Mouse (Mus musculus): ENCODE data around the gene Otulinl. TPM values are rescaled to one million over a fixed set of nuclear protein-coding genes. Genes with fewer than 3 reads are reported as not detected.

Gene Otulinl
- total and polyA plus RNA-seq, 2 experiments from 2014 or later, result 7.5 to 17.0 TPM

DNA sequence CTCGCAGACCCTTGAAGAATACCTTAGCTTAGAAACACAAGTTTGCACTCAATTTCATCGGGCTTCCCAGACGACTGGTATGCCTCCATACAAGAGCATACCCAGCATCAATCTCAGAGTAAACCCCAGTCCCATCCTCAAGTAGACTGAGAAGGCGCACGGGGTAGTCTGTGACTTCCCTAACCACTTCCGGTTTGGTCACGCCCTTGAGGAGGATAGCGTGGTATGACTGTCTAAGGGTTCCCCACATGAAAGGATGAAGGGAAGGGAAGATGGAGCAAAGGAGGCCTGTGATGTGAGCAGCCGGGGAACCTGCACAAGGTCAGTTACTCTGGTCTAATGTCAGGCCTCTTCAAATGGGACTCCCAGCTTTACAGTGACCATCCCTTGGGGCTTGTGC lies 53.6 kb downstream of the Otulinl start:
- no peak overlapping the region for H3K27ac ChIP-seq (ENCODE audit: low read depth, low read length)
- 0 out of 2 replicates have a peak, but pooled peaks cover 3% of the 10 kb centered on the region for H3K36me3 ChIP-seq (ENCODE audit: insufficient read depth)
- H3K4me3 ChIP-seq (ENCODE audit: low read depth, low read length), result no peak overlapping the region
- no peaks in the 10 kb centered on the region; the same call in 1 of the 2 replicates for H3K4me1 ChIP-seq (ENCODE audit: insufficient read depth)
- H3K4me2 ChIP-seq (ENCODE audit: low read depth), result no peak overlapping the region
- no peaks in the 10 kb centered on the region for H3K9me3 ChIP-seq (ENCODE audit: low read length)
- 92% methylated on average over 9 of the region's 9 CpGs for WGBS
- no peak overlapping the region for H3K9ac ChIP-seq
- no peak for TF ChIP-seq CTCF (IDR thresholded peaks at IDR 0.05; ENCODE audit: low read depth)
- DNase-seq, result no peak
- no peak for ATAC-seq
- H3K27me3 ChIP-seq (ENCODE audit: insufficient read depth, low read length), result no peaks in the 10 kb centered on the region

DNA sequence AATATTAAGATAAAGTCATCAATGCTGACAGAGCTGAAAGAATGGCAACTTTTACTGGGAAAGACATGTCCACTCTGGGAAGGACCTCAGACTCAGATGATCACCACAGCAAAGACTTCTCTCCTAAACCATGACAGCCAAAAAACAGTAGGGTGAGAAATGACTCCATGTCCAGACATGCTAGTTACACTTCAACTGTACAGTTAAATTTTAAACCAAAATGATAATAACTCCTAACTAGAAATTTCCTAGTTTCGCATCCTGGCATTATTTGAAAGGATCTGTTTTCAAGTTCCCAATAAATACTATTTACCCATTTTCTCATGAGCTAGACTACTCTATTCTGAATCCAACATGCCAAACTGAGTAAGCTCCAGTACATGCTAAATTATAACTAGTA lies 55.1 kb downstream of the Otulinl start:
- DNase-seq (no peak), ATAC-seq (no peak)
- WGBS, result 98% methylated on average over 1 of the region's 1 CpGs
- H3K4me1 ChIP-seq (ENCODE audit: insufficient read depth), result no peaks in the 10 kb centered on the region; the same call in 1 of the 2 replicates
- TF ChIP-seq CTCF (IDR thresholded peaks at IDR 0.05; ENCODE audit: low read depth), result no peak
- no peaks in the 10 kb centered on the region for H3K9me3 ChIP-seq (ENCODE audit: low read length)
- no peaks in the 10 kb centered on the region for H3K27me3 ChIP-seq (ENCODE audit: insufficient read depth, low read length)
- H3K4me3 ChIP-seq (ENCODE audit: low read depth, low read length), result no peak overlapping the region
- peaks cover 11% of the 10 kb centered on the region; the same call in 1 of the 2 replicates for H3K36me3 ChIP-seq (ENCODE audit: insufficient read depth)
- no peak overlapping the region for H3K27ac ChIP-seq (ENCODE audit: low read depth, low read length)
- no peak overlapping the region for H3K4me2 ChIP-seq (ENCODE audit: low read depth)
- H3K9ac ChIP-seq, result no peak overlapping the region

DNA sequence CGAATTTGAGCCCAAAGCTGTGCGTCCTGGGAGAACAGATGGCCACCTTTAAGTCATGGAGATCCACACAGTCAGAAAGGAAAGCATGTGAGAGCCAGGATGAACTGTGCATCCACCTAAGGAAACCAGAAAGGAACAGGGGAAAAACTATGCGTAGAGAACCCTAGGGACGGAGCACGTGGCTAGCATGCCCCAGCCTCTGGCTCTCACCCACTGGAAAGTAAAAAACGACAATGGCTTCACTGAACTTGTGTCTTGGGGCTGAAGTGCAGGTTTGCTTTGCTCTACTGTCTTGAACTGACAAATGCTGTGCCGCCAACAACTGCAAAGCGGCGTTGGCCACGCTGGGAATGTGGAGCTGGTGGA lies 55.5 kb downstream of the Otulinl start:
- H3K9me3 ChIP-seq (ENCODE audit: low read length), result no peaks in the 10 kb centered on the region
- WGBS, result 90% methylated on average over 10 of the region's 10 CpGs
- ATAC-seq, result no peak
- no peak overlapping the region for H3K4me3 ChIP-seq (ENCODE audit: low read depth, low read length)
- DNase-seq, result no peak
- no peak overlapping the region for H3K9ac ChIP-seq
- H3K27ac ChIP-seq (ENCODE audit: low read depth, low read length), result no peak overlapping the region
- H3K4me2 ChIP-seq (ENCODE audit: low read depth), result no peak overlapping the region
- no peaks in the 10 kb centered on the region for H3K27me3 ChIP-seq (ENCODE audit: insufficient read depth, low read length)
- TF ChIP-seq CTCF (IDR thresholded peaks at IDR 0.05; ENCODE audit: low read depth), result no peak
- H3K36me3 ChIP-seq (ENCODE audit: insufficient read depth), result peaks cover 11% of the 10 kb centered on the region; the same call in 1 of the 2 replicates
- H3K4me1 ChIP-seq (ENCODE audit: insufficient read depth), result no peaks in the 10 kb centered on the region; the same call in 1 of the 2 replicates

DNA sequence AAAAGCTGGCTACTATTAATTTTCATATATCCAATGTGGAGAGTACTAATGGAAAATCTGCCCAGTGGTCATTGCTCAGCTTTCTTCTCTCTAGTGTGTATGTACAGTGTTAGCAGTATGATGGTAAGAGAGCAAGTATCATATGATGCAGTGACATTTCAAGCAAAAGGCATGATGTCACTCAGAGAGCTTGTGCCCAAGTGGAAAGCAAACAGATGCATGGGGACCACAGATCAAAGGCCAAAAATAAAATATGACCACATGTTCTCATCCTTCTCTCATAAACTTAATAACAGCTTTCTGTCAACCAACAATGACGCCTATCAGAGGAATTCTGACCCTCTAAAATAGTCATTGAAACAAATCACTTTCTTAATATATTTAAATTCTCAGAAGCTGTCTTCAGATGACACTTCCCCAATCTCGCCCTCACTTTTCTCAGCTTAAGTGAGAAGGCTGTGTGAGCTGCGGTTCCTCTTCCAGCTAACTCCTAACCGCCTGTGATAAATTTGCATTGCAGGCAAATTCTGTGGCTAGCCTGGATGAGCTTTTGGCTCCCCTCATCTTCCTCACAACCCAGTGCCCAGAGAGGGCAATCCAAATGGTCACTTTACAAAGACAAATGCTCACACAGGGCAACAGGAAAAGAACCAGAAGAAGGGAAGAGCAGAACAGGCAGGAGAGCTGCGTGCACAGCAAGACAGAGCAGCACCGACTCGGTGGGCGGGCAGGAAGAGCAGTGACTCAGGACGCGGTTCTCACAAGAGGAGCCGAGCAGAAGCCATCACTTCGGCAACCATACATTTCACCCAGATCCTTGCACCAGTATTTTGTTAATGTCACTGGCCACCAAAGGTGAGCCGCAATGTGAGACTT lies 56.1 kb downstream of the Otulinl start:
- DNase-seq (no peak), ATAC-seq (no peak)
- Histone ChIP-seq H3K9me3 (ENCODE audit: low read length) (no peaks in the 10 kb centered on the region), H3K9ac (no peak overlapping the region), H3K4me1 (ENCODE audit: insufficient read depth) (no peaks in the 10 kb centered on the region; the same call in 1 of the 2 replicates), H3K4me2 (ENCODE audit: low read depth) (no peak overlapping the region), H3K4me3 (ENCODE audit: low read depth, low read length) (no peak overlapping the region), H3K27me3 (ENCODE audit: insufficient read depth, low read length) (no peaks in the 10 kb centered on the region), H3K36me3 (ENCODE audit: insufficient read depth) (peaks cover 11% of the 10 kb centered on the region), H3K27ac (ENCODE audit: low read depth, low read length) (no peak overlapping the region)
- WGBS, result 92% methylated on average over 13 of the region's 13 CpGs
- TF ChIP-seq CTCF (IDR thresholded peaks at IDR 0.05; ENCODE audit: low read depth), result no peak

- H3K4me1 ChIP-seq (ENCODE audit: insufficient read depth), result no peaks in the 10 kb centered on the region
- no peak for DNase-seq
- WGBS, result 95% methylated on average over 6 of the region's 6 CpGs
- H3K4me3 ChIP-seq (ENCODE audit: low read depth, low read length), result no peak overlapping the region
- H3K27ac ChIP-seq (ENCODE audit: low read depth, low read length), result no peak overlapping the region
- ATAC-seq, result no peak
- H3K27me3 ChIP-seq (ENCODE audit: insufficient read depth, low read length), result no peaks in the 10 kb centered on the region
- H3K36me3 ChIP-seq (ENCODE audit: insufficient read depth), result peaks cover 18% of the 10 kb centered on the region
- no peak overlapping the region for H3K4me2 ChIP-seq (ENCODE audit: low read depth)
- TF ChIP-seq CTCF (IDR thresholded peaks at IDR 0.05; ENCODE audit: low read depth), result no peak
- H3K9ac ChIP-seq, result no peak overlapping the region
- H3K9me3 ChIP-seq (ENCODE audit: low read length), result no peaks in the 10 kb centered on the region
Measured at GRCm38 (mm10) chr15:27623286-27623685, 58.1 kb downstream of the Otulinl start.

GRCm38 (mm10) chr15:27620475-27621185 lies 60.7 kb downstream of the Otulinl start:
- WGBS, result 82% methylated on average over 6 of the region's 6 CpGs
- no peaks in the 10 kb centered on the region for H3K4me1 ChIP-seq (ENCODE audit: insufficient read depth)

DNA sequence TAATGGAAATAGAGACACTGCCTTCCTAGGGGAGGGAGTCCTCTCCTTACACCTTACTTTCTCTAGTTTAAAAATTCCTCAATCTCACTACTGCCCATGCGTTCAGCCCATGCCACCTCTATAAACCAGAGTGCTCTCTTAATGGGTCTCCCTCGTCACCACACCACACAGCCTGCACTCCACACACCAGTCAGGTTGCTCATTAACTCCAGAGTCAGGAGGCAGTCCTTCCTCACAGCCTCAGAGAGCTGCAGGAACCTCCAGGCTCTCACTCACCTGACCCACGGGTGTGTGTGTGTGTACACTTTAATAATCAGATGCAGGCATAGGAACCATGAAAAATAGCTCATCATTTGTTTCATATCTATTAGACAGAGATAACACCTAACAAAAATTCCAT lies 61.7 kb downstream of the Otulinl start:
- ATAC-seq, result no peak
- Histone ChIP-seq H3K4me3 (ENCODE audit: low read depth, low read length) (no peak overlapping the region), H3K4me2 (ENCODE audit: low read depth) (no peak overlapping the region), H3K27ac (ENCODE audit: low read depth, low read length) (no peak overlapping the region), H3K36me3 (ENCODE audit: insufficient read depth) (peaks cover 28% of the 10 kb centered on the region), H3K27me3 (ENCODE audit: insufficient read depth, low read length) (no peaks in the 10 kb centered on the region), H3K4me1 (ENCODE audit: insufficient read depth) (no peaks in the 10 kb centered on the region), H3K9ac (no peak overlapping the region), H3K9me3 (ENCODE audit: low read length) (no peaks in the 10 kb centered on the region)
- no peak for DNase-seq
- 87% methylated on average over 3 of the region's 3 CpGs for WGBS
- no peak for TF ChIP-seq CTCF (IDR thresholded peaks at IDR 0.05; ENCODE audit: low read depth)

More at GRCm38 (mm10) chr15:27620475-27621185, 60.7 kb downstream of the Otulinl start:
- no peak overlapping the region for H3K9ac ChIP-seq
- no peaks in the 10 kb centered on the region for H3K27me3 ChIP-seq (ENCODE audit: insufficient read depth, low read length)
- DNase-seq (no peak), ATAC-seq (no peak)
- H3K4me2 ChIP-seq (ENCODE audit: low read depth), result no peak overlapping the region
- no peak overlapping the region for H3K27ac ChIP-seq (ENCODE audit: low read depth, low read length)
- H3K9me3 ChIP-seq (ENCODE audit: low read length), result no peaks in the 10 kb centered on the region
- H3K36me3 ChIP-seq (ENCODE audit: insufficient read depth), result peaks cover 24% of the 10 kb centered on the region
- no peak for TF ChIP-seq CTCF (IDR thresholded peaks at IDR 0.05; ENCODE audit: low read depth)
- no peak overlapping the region for H3K4me3 ChIP-seq (ENCODE audit: low read depth, low read length)

Measured in forebrain, postnatal 0 days (tissue).